Mouse (Mus musculus): Measurements from ENCODE around the gene Trpm7. TPM values are rescaled to one million over a fixed set of nuclear protein-coding genes. Genes with fewer than 3 reads are reported as not detected.

Gene Trpm7
- polyA plus RNA-seq, 1 experiment from 2014 or later, result 46.7 TPM

DNA sequence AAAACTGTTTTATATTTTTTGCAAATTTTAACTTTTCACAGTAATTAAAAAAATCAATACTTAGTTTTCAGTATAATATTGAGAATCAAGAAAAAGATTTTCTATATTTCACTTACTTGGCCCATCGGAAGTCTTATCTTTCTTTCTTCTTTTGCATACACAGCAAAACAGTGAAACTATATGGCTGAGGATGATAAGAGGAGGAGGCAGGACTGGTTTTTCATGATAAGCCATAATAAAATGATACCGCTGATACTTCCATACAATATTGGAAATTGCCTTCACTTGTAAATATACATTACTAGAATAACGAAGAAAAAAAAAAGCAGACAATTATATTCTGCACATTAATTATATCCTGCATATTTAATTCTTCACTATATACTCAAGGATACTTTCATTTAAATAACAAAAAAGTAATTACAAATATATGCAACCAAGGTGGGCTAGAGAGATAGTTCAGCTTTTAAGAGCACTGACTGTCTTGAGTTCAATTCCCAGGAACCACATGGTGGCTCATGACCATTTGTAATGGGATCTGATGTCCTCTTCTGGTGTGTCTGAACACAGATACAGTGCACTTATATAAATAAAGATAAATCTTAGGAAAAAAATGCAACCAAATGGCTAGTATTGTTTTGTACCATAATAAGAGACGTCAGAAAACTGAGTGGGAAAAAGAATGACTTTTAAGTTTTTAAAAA is 59.2 kb downstream of the Trpm7 start:
- ATAC-seq (ENCODE audit: insufficient number of reproducible peaks, low FRiP score), result no peak
- 68% methylated on average over 4 of the region's 4 CpGs for WGBS
- Histone ChIP-seq H3K27me3 (replicated peaks) (no peaks in the 10 kb centered on the region), H3K9ac (no peak overlapping the region), H3K4me3 (no peak overlapping the region), H3K4me1 (replicated peaks) (peaks cover 11% of the 10 kb centered on the region; the same call in 1 of the 2 replicates), H3K27ac (ENCODE audit: poor library complexity, severe bottlenecking) (no peak overlapping the region), H3K9me3 (replicated peaks) (no peaks in the 10 kb centered on the region), H3K4me2 (no peak overlapping the region), H3K36me3 (peaks cover 44% of the 10 kb centered on the region)

GRCm38 (mm10) chr2:126815822-126816221 is 60.2 kb downstream of the Trpm7 start:
- Histone ChIP-seq H3K9ac (no peak overlapping the region), H3K27ac (ENCODE audit: poor library complexity, severe bottlenecking) (peak overlapping the region; percentile 77), H3K4me1 (replicated peaks) (peaks cover 11% of the 10 kb centered on the region; the same call in 1 of the 2 replicates), H3K9me3 (replicated peaks) (no peaks in the 10 kb centered on the region), H3K36me3 (peaks cover 47% of the 10 kb centered on the region), H3K4me2 (0 out of 2 replicates have a peak overlapping the region, but pooled peaks have one; percentile 2), H3K4me3 (no peak overlapping the region), H3K27me3 (replicated peaks) (no peaks in the 10 kb centered on the region)
- WGBS, result 11% methylated on average over 1 of the region's 1 CpGs
- peak; percentile 72; the same call in 1 of the 2 replicates for ATAC-seq (ENCODE audit: insufficient number of reproducible peaks, low FRiP score)

GRCm38 (mm10) chr2:126801980-126802379 is 74.0 kb downstream of the Trpm7 start:
- 83% methylated on average over 3 of the region's 3 CpGs for WGBS
- no peak overlapping the region for H3K4me3 ChIP-seq
- H3K36me3 ChIP-seq, result peaks cover 64% of the 10 kb centered on the region
- H3K4me1 ChIP-seq (replicated peaks), result no peaks in the 10 kb centered on the region
- no peaks in the 10 kb centered on the region for H3K27me3 ChIP-seq (replicated peaks)
- no peak overlapping the region for H3K9ac ChIP-seq
- no peak for ATAC-seq (ENCODE audit: insufficient number of reproducible peaks, low FRiP score)
- no peak overlapping the region for H3K4me2 ChIP-seq
- no peaks in the 10 kb centered on the region for H3K9me3 ChIP-seq (replicated peaks)
- H3K27ac ChIP-seq (ENCODE audit: poor library complexity, severe bottlenecking), result no peak overlapping the region

- no peak overlapping the region for H3K4me2 ChIP-seq
- H3K9ac ChIP-seq, result no peak overlapping the region
- 88% methylated on average over 5 of the region's 5 CpGs for WGBS
- H3K4me3 ChIP-seq, result no peak overlapping the region
- H3K27me3 ChIP-seq (replicated peaks), result no peaks in the 10 kb centered on the region
- no peak overlapping the region for H3K27ac ChIP-seq (ENCODE audit: poor library complexity, severe bottlenecking)
- no peak for ATAC-seq (ENCODE audit: insufficient number of reproducible peaks, low FRiP score)
- H3K4me1 ChIP-seq (replicated peaks), result no peaks in the 10 kb centered on the region
- no peaks in the 10 kb centered on the region for H3K9me3 ChIP-seq (replicated peaks)
- H3K36me3 ChIP-seq, result peaks cover 67% of the 10 kb centered on the region
Measured at GRCm38 (mm10) chr2:126798455-126798854, 77.6 kb downstream of the Trpm7 start.

- Histone ChIP-seq H3K4me3 (no peak overlapping the region), H3K27ac (ENCODE audit: poor library complexity, severe bottlenecking) (no peak overlapping the region), H3K9me3 (replicated peaks) (no peaks in the 10 kb centered on the region), H3K27me3 (replicated peaks) (no peaks in the 10 kb centered on the region), H3K4me1 (replicated peaks) (no peaks in the 10 kb centered on the region), H3K36me3 (peaks cover 67% of the 10 kb centered on the region), H3K9ac (no peak overlapping the region), H3K4me2 (no peak overlapping the region)
- WGBS, result 85% methylated on average over 3 of the region's 3 CpGs
- no peak for ATAC-seq (ENCODE audit: insufficient number of reproducible peaks, low FRiP score)
Measured at GRCm38 (mm10) chr2:126795708-126796107, 80.3 kb downstream of the Trpm7 start.

DNA sequence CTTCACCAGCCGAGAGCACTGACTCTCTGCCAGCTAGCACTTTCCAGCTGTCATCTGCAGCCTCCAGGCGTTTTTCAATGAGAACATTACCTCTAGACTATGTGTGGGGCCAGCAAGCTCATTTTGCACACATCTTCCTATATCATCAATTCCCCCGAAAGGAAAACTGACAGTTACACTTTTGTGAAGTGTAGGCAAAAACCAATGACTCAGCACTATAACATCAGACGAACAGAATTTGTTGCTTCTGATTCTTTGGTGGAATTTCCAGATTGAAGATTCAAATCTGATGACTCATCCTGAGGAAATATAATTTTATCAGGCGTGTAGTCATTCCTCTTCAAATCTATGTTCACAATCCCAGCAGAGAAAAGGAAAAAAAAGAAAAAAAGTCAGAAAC is 83.4 kb downstream of the Trpm7 start:
- Histone ChIP-seq H3K36me3 (peaks cover 61% of the 10 kb centered on the region), H3K9ac (no peak overlapping the region)

DNA sequence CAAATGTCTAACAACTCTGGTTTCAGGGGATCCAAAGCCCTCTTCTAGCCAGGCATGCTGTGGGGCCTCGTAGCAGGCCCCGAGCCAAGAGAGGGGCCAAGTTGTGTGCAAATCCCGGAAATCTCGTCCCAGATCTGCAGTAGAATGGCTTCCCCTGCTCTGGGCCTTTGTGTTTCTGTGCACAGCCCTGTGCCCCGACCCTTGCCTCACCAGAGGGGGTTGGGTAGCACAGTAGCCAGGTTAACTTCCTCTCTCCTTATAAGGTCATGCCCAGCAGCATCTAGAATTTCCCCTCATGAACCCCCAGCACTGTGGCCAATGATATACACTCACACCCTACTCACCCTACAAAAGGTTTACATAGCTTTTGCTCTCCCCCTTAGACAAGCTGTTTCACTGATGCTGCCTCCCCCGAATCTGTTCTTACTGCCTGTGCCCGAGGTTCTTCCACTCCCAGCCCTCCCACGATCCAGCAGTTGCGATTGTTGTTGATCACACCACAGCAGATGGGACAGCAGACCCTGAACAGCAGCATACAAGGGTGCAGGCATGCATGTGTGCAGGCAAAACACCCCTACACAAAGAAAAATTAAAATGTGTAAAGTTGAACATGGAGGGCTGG is 88.2 kb downstream of the Trpm7 start:
- ATAC-seq (ENCODE audit: insufficient number of reproducible peaks, low FRiP score), result 0 out of 2 replicates have a peak, but pooled peaks have one; percentile 36
- H3K27me3 ChIP-seq (replicated peaks), result no peaks in the 10 kb centered on the region
- no peaks in the 10 kb centered on the region for H3K9me3 ChIP-seq (replicated peaks)
- peaks cover 30% of the 10 kb centered on the region for H3K36me3 ChIP-seq
- H3K4me3 ChIP-seq, result no peak overlapping the region
- no peak overlapping the region for H3K9ac ChIP-seq
- H3K27ac ChIP-seq (ENCODE audit: poor library complexity, severe bottlenecking), result no peak overlapping the region
- H3K4me2 ChIP-seq, result no peak overlapping the region
- peaks cover 7% of the 10 kb centered on the region for H3K4me1 ChIP-seq (replicated peaks)
- WGBS, result 54% methylated on average over 9 of the region's 9 CpGs

More for the DNA sequence above, 83.4 kb downstream of the Trpm7 start:
- no peak overlapping the region for H3K4me3 ChIP-seq
- H3K4me2 ChIP-seq, result no peak overlapping the region
- peaks cover 6% of the 10 kb centered on the region for H3K4me1 ChIP-seq (replicated peaks)
- H3K27me3 ChIP-seq (replicated peaks), result no peaks in the 10 kb centered on the region
- no peaks in the 10 kb centered on the region for H3K9me3 ChIP-seq (replicated peaks)
- WGBS, result 75% methylated on average over 5 of the region's 5 CpGs
- no peak overlapping the region for H3K27ac ChIP-seq (ENCODE audit: poor library complexity, severe bottlenecking)
- ATAC-seq (ENCODE audit: insufficient number of reproducible peaks, low FRiP score), result no peak

- no peaks in the 10 kb centered on the region for H3K9me3 ChIP-seq (replicated peaks)
- no peak for ATAC-seq (ENCODE audit: insufficient number of reproducible peaks, low FRiP score)
- no peak within 1 kb of the TSS for H3K9ac ChIP-seq
- H3K4me3 ChIP-seq, result no peak within 1 kb of the TSS
- no peaks in the 10 kb centered on the region for H3K36me3 ChIP-seq
- WGBS, result 65% methylated on average over 4 of the region's 4 CpGs
- no peak within 1 kb of the TSS for H3K27ac ChIP-seq (ENCODE audit: poor library complexity, severe bottlenecking)
- peaks cover 7% of the 10 kb centered on the region for H3K4me1 ChIP-seq (replicated peaks)
- no peaks in the 10 kb centered on the region for H3K27me3 ChIP-seq (replicated peaks)
- no peak within 1 kb of the TSS for H3K4me2 ChIP-seq
Measured at GRCm38 (mm10) chr2:126783370-126783769, 92.7 kb downstream of the Trpm7 start, which contains the start of gene Usp50. Gene Usp50 (minus strand): TSS chr2:126783470.

DNA sequence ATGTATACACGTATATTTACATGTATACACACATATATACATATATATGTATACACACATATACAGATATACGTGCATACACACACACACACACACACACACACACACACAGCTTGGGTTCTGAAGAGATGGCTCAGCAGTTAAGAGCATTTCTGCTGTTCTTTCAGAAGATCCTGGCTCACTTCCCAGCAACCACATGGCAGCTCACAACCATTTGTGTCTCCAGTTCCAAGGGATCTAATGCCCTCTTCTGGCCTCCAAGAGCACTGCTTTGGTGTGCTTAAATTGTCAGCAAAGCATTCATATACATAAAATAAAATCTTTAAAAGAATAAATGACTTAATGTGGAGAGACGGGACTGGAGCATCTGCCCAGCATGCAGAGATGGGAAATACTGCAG is 93.6 kb downstream of the Trpm7 start:
- H3K36me3 ChIP-seq, result no peaks in the 10 kb centered on the region
- no peaks in the 10 kb centered on the region for H3K4me1 ChIP-seq (replicated peaks)
- no peak overlapping the region for H3K9ac ChIP-seq
- no peak overlapping the region for H3K4me2 ChIP-seq
- no peak overlapping the region for H3K27ac ChIP-seq (ENCODE audit: poor library complexity, severe bottlenecking)
- ATAC-seq (ENCODE audit: insufficient number of reproducible peaks, low FRiP score), result no peak
- no peaks in the 10 kb centered on the region for H3K27me3 ChIP-seq (replicated peaks)
- no peaks in the 10 kb centered on the region for H3K9me3 ChIP-seq (replicated peaks)
- no peak overlapping the region for H3K4me3 ChIP-seq
- WGBS, result 73% methylated on average over 3 of the region's 3 CpGs

GRCm38 (mm10) chr2:126781478-126781877 is 94.6 kb downstream of the Trpm7 start:
- Histone ChIP-seq H3K4me1 (replicated peaks) (no peaks in the 10 kb centered on the region), H3K27me3 (replicated peaks) (no peaks in the 10 kb centered on the region), H3K4me3 (no peak overlapping the region), H3K27ac (ENCODE audit: poor library complexity, severe bottlenecking) (no peak overlapping the region), H3K36me3 (no peaks in the 10 kb centered on the region), H3K9ac (no peak overlapping the region), H3K9me3 (replicated peaks) (no peaks in the 10 kb centered on the region), H3K4me2 (no peak overlapping the region)
- 72% methylated on average over 1 of the region's 1 CpGs for WGBS
- no peak for ATAC-seq (ENCODE audit: insufficient number of reproducible peaks, low FRiP score)

DNA sequence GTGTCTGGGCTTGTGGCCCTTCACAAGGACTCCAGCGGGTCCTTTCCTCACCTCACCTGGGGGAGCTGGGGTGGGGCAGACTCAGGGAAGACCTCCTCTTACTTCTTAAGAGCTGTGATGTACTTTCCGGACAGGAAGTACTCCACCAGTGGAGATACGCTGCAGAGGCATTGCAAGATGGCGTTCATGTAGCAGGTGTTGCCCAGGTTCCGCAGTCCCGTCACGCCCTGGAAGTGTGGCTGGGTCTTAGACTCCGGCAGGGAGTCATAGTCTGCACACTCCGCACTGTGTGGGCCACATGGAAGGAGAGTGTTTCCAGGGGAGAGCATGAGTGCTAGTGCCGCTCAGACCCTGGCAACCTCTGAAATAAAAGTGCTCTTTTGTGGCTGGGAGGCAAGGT is 95.7 kb downstream of the Trpm7 start:
- no peaks in the 10 kb centered on the region for H3K9me3 ChIP-seq (replicated peaks)
- no peaks in the 10 kb centered on the region for H3K27me3 ChIP-seq (replicated peaks)
- no peak overlapping the region; the same call in 1 of the 2 replicates for H3K9ac ChIP-seq
- no peak overlapping the region for H3K4me3 ChIP-seq
- no peak overlapping the region for H3K27ac ChIP-seq (ENCODE audit: poor library complexity, severe bottlenecking)
- no peak for ATAC-seq (ENCODE audit: insufficient number of reproducible peaks, low FRiP score)
- no peaks in the 10 kb centered on the region for H3K36me3 ChIP-seq
- H3K4me1 ChIP-seq (replicated peaks), result no peaks in the 10 kb centered on the region
- H3K4me2 ChIP-seq, result no peak overlapping the region
- 79% methylated on average over 10 of the region's 10 CpGs for whole genome bisulfite sequencing
